Mouse (Mus musculus) urinary bladder, postnatal 0 days (tissue): ENCODE results near the gene Psme4. TPM values are rescaled to one million over a fixed set of nuclear protein-coding genes. Genes with fewer than 3 reads are reported as not detected.

Experiments
- polyA plus RNA-seq: library from polyadenylated mRNA; unstranded; fragments of >200 nt; fragmentation: Nextera tagmentation; extraction: Ambion mirVana; gene quantifications from 2 replicates; pipeline ENCODE4 v1.2.1, GENCODE M21; 2015

The Psme4 gene
- 11.0 and 12.7 TPM in 2 replicates for polyA plus RNA-seq

GRCm38 (mm10) chr11:30771267-30771903 lies at the start of gene Psme4:
Gene Psme4, plus strand, starts transcription at chr11:30771726.

GRCm38 (mm10) chr11:30885171-30885871 lies 113.8 kb downstream of the Psme4 start, which contains the start of the genes Gpr75 and Asb3:
Gene Gpr75, plus strand, starts transcription at chr11:30885358.
Gene Asb3, plus strand, starts transcription at chr11:30885416.

Other genes with a start within 250 kb of the Psme4 start
- 28.5 and 35.3 TPM in 2 replicates for gene Acyp2, start 122.1 kb upstream of the Psme4 start, polyA plus RNA-seq
- 0.05 TPM in 1 of 2 replicates, not detected in the other for gene Gpr75, start 113.6 kb downstream of the Psme4 start, polyA plus RNA-seq
- 17.9 and 19.8 TPM in 2 replicates for gene Asb3, start 113.7 kb downstream of the Psme4 start, polyA plus RNA-seq
- 9.1 and 10.5 TPM in 2 replicates for gene Erlec1, start 182.6 kb downstream of the Psme4 start, polyA plus RNA-seq
- 9.0 and 11.2 TPM in 2 replicates for gene Chac2, start 214.6 kb downstream of the Psme4 start, polyA plus RNA-seq